Mouse (Mus musculus): ENCODE data around the gene Ahsa2. TPM values are rescaled to one million over a fixed set of nuclear protein-coding genes. Genes with fewer than 3 reads are reported as not detected.
"Not testable (repeated sequence)": the region's sequence is repeated elsewhere in the genome, so short reads cannot be mapped to it uniquely, and the experiment has no call there.

The Ahsa2 gene
- polyA plus RNA-seq (2014; fragmentation: Nextera tagmentation; extraction: Ambion mirVana), result 82.0 and 94.8 TPM in 2 replicates

- 1% methylated on average over 49 of the region's 66 CpGs for WGBS
- Histone ChIP-seq H3K36me3 (ENCODE audit: insufficient read depth) (peaks cover 28% of the 10 kb centered on the region), H3K9ac (peak within 1 kb of the TSS; percentile 94), H3K4me3 (ENCODE audit: low read depth, low read length) (peak within 1 kb of the TSS; percentile 80), H3K9me3 (ENCODE audit: low read depth, low read length) (no peaks in the 10 kb centered on the region), H3K27me3 (ENCODE audit: insufficient read depth, low read length) (no peaks in the 10 kb centered on the region), H3K4me1 (ENCODE audit: insufficient read depth) (peaks cover 7% of the 10 kb centered on the region; the same call in 1 of the 2 replicates), H3K4me2 (peak within 1 kb of the TSS; percentile 80), H3K27ac (ENCODE audit: low read depth) (peak within 1 kb of the TSS; percentile 98)
- peak; percentile 97 for DNase-seq
- ATAC-seq (ENCODE audit: insufficient read depth), result peak; percentile 94
- no peak for TF ChIP-seq CTCF (IDR thresholded peaks at IDR 0.05; ENCODE audit: low read depth)
Observed at GRCm38 (mm10) chr11:23497718-23498509, at the start of gene Ahsa2. Ahsa2 (minus strand) TSS chr11:23498030.

GRCm38 (mm10) chr11:23537446-23537845, 39.6 kb upstream of the Ahsa2 start:
- ATAC-seq (ENCODE audit: insufficient read depth) (no peak), DNase-seq (no peak)
- Histone ChIP-seq H3K36me3 (ENCODE audit: insufficient read depth) (no peaks in the 10 kb centered on the region), H3K27me3 (ENCODE audit: insufficient read depth, low read length) (no peaks in the 10 kb centered on the region), H3K27ac (ENCODE audit: low read depth) (no peak overlapping the region), H3K9me3 (ENCODE audit: low read depth, low read length) (no peaks in the 10 kb centered on the region), H3K4me3 (ENCODE audit: low read depth, low read length) (no peak overlapping the region), H3K9ac (no peak overlapping the region), H3K4me1 (ENCODE audit: insufficient read depth) (no peaks in the 10 kb centered on the region), H3K4me2 (no peak overlapping the region)
- WGBS, result 88% methylated on average over 2 of the region's 2 CpGs
- no peak for TF ChIP-seq CTCF (IDR thresholded peaks at IDR 0.05; ENCODE audit: low read depth)

GRCm38 (mm10) chr11:23520473-23521205, 22.8 kb upstream of the Ahsa2 start, which contains the start of gene 1700093K21Rik:
1700093K21Rik (minus strand) TSS chr11:23521155.
- WGBS, result 40% methylated on average over 5 of the region's 5 CpGs
- no peaks in the 10 kb centered on the region for H3K4me1 ChIP-seq (ENCODE audit: insufficient read depth)
- no peak within 1 kb of the TSS for H3K4me3 ChIP-seq (ENCODE audit: low read depth, low read length)
- H3K27ac ChIP-seq (ENCODE audit: low read depth), result no peak within 1 kb of the TSS
- ATAC-seq (ENCODE audit: insufficient read depth) (no peak), DNase-seq (no peak)
- H3K27me3 ChIP-seq (ENCODE audit: insufficient read depth, low read length), result no peaks in the 10 kb centered on the region
- H3K9ac ChIP-seq, result no peak within 1 kb of the TSS
- H3K4me2 ChIP-seq, result no peak within 1 kb of the TSS
- TF ChIP-seq CTCF (IDR thresholded peaks at IDR 0.05; ENCODE audit: low read depth), result no peak
- H3K36me3 ChIP-seq (ENCODE audit: insufficient read depth), result no peaks in the 10 kb centered on the region
- no peaks in the 10 kb centered on the region for H3K9me3 ChIP-seq (ENCODE audit: low read depth, low read length)

- Histone ChIP-seq H3K27me3 (ENCODE audit: insufficient read depth, low read length) (no peaks in the 10 kb centered on the region), H3K9ac (no peak overlapping the region), H3K9me3 (ENCODE audit: low read depth, low read length) (no peaks in the 10 kb centered on the region), H3K4me3 (ENCODE audit: low read depth, low read length) (no peak overlapping the region), H3K27ac (ENCODE audit: low read depth) (no peak overlapping the region), H3K4me2 (no peak overlapping the region), H3K4me1 (ENCODE audit: insufficient read depth) (no peaks in the 10 kb centered on the region), H3K36me3 (ENCODE audit: insufficient read depth) (no peaks in the 10 kb centered on the region)
- WGBS, result 81% methylated on average over 3 of the region's 3 CpGs
- DNase-seq, result no peak
- no peak for TF ChIP-seq CTCF (IDR thresholded peaks at IDR 0.05; ENCODE audit: low read depth)
- no peak for ATAC-seq (ENCODE audit: insufficient read depth)
Observed at GRCm38 (mm10) chr11:23518981-23519380, 21.2 kb upstream of the Ahsa2 start.

GRCm38 (mm10) chr11:23515315-23515714, 17.5 kb upstream of the Ahsa2 start:
- H3K36me3 ChIP-seq (ENCODE audit: insufficient read depth), result no peaks in the 10 kb centered on the region
- 69% methylated on average over 2 of the region's 2 CpGs for WGBS
- no peak for DNase-seq
- ATAC-seq (ENCODE audit: insufficient read depth), result no peak
- H3K27me3 ChIP-seq (ENCODE audit: insufficient read depth, low read length), result no peaks in the 10 kb centered on the region
- no peak overlapping the region for H3K4me2 ChIP-seq
- no peak overlapping the region for H3K27ac ChIP-seq (ENCODE audit: low read depth)
- no peak overlapping the region for H3K9ac ChIP-seq
- H3K9me3 ChIP-seq (ENCODE audit: low read depth, low read length), result no peaks in the 10 kb centered on the region
- no peak overlapping the region for H3K4me3 ChIP-seq (ENCODE audit: low read depth, low read length)
- no peaks in the 10 kb centered on the region for H3K4me1 ChIP-seq (ENCODE audit: insufficient read depth)
- TF ChIP-seq CTCF (IDR thresholded peaks at IDR 0.05; ENCODE audit: low read depth), result no peak

GRCm38 (mm10) chr11:23514785-23515184, 17.0 kb upstream of the Ahsa2 start:
- not testable (repeated sequence) for DNase-seq; H3K4me1 ChIP-seq (ENCODE audit: insufficient read depth); H3K27ac ChIP-seq (ENCODE audit: low read depth); H3K4me3 ChIP-seq (ENCODE audit: low read depth, low read length); H3K9me3 ChIP-seq (ENCODE audit: low read depth, low read length); H3K9ac ChIP-seq; ATAC-seq (ENCODE audit: insufficient read depth); H3K27me3 ChIP-seq (ENCODE audit: insufficient read depth, low read length); H3K4me2 ChIP-seq; H3K36me3 ChIP-seq (ENCODE audit: insufficient read depth)
- WGBS, result 47% methylated on average over 4 of the region's 4 CpGs

- H3K9me3 ChIP-seq (ENCODE audit: low read depth, low read length), result not testable (repeated sequence)
Observed at GRCm38 (mm10) chr11:23504801-23505200, 7.0 kb upstream of the Ahsa2 start.

More at GRCm38 (mm10) chr11:23504801-23505200, 7.0 kb upstream of the Ahsa2 start:
- not testable (repeated sequence) for H3K4me3 ChIP-seq (ENCODE audit: low read depth, low read length); H3K4me2 ChIP-seq; H3K4me1 ChIP-seq (ENCODE audit: insufficient read depth); H3K27me3 ChIP-seq (ENCODE audit: insufficient read depth, low read length); H3K36me3 ChIP-seq (ENCODE audit: insufficient read depth); ATAC-seq (ENCODE audit: insufficient read depth); H3K9ac ChIP-seq; H3K27ac ChIP-seq (ENCODE audit: low read depth); DNase-seq
- 73% methylated on average over 5 of the region's 5 CpGs for WGBS
